Mouse (Mus musculus) right cerebral cortex, adult 2 months (tissue): ENCODE results near the gene Per1.

Source experiments
- DNase-seq, 2 experiments: peaks; one replicate each; pipeline ENCODE4 v3.0.0; 2021 to 2022; ENCODE audit warnings: low spot score in 2 of 2

The Per1 gene

GRCm38 (mm10) chr11:69064259-69065133, 30.5 kb upstream of the Per1 start:
- DNase-seq: no peak

- DNase-seq: no peak
These were observed 29.6 kb upstream of the Per1 start for GRCm38 (mm10) chr11:69065394-69065925.

GRCm38 (mm10) chr11:69066163-69066861, 28.7 kb upstream of the Per1 start:
- DNase-seq: peak; percentile 60 to 61

DNA sequence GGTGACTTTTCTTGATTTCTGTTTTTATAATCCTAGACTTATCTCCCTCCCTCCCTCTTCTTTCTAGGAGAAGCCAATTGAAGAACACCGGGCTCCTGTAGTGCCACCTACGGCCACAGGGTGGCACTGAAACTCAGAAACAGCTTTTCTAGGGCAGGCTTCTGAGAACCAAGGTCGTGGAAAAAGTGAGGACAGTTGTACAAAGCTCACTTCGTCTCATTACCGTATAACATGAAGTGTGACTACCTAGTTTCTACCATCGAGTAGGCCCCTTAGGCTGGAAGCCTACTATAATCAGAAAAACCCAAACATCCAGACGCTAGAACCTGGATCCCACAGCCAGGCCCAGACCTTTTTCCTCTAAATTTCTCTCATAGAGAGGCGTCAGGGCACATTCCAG, 28.1 kb upstream of the Per1 start:
- peak; percentile 94 to 96 for DNase-seq

DNA sequence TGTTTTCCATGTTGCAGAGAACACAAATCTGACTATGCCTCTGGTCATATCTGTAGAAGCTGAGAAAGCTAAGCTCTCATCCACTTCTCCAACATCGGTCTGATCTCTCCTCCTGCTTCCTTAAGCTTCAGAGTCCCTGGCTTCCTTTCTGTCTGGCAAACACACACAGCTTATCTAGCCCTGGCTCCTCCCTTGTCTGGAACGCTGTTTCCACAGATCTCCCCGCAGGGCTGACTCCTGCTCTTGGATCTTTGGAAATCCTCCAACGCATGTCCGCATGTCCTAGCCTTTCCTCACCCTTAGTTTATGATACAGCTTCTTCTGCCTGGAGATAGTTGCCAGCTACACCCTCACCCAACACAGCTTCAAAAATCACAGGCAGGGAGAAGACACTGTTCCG, 27.4 kb upstream of the Per1 start:
- no peak for DNase-seq

DNA sequence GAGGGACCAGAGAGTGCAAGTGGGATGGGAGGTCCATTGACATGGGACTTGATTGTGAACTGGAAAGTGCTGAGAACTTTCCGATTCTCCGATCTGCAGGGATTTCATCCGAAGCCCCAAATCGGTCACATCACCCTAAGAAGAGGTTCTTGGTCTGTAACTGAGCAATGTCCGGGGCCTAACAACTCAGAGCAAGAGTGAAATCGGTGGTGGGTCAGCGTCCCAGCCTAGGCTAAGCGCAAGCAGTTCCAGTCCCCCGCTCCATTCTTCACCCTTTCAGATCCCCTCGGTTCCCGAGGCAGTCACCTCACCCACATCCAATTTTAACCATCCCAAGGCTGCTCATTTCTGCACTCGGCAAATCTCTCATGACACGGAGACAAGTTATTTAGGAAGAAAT, 24.9 kb upstream of the Per1 start:
- no peak for DNase-seq

DNA sequence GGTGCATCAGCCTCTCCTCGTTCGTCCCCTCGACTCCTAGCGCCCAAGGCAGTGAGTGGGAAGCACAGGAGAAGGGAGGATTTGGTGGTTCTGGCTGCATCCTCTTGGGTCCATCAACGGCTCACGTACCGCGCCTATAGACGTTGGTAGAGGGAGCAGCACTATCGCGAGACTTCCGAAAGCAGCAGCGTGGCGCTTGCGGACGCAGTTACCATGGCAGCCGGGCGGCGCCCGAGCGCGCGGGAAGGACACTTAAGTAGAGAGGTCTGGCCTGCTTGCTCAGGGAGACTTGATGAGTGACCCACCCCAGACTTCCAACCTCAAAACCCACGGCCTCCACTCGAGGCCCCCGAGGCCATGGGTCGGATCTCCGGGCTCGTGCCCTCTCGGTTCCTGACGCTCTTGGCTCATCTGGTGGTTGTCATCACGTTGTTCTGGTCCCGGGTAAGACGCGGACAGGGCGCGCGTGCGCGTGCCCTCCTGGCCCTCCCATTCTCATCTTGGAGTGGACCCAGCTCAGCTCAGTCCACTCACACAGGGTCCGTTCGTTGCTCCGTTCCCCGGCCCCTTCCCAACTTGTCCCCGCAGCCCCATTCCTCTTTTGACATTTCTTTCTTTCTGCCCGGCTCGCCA, 24.3 kb upstream of the Per1 start, which contains the start of gene Tmem107:
TSS of gene Tmem107 (plus strand) at position 217 of the 633 bp plus-strand sequence.
- peak; percentile 94 to 97 for DNase-seq

DNA sequence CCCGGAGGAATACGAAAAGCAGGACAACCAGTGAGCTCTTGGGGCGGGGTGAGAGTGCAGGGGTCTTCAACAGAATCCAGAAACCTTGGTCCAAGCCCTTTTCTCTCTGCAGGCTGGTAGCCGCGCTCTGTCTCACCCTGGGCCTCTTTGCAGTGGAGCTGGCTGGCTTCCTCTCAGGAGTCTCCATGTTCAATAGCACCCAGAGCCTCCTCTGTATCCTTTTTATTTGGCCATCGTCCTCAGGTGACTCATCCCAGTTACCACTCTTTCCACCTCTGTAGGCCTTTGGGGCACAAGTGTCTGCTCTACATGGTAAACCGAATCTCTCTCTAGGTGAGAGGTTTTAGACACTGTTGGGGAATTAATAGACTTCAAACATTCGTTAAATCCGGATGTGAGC, 23.8 kb upstream of the Per1 start:
- no peak for DNase-seq

GRCm38 (mm10) chr11:69072234-69072633, 22.8 kb upstream of the Per1 start:
- no peak for DNase-seq

GRCm38 (mm10) chr11:69072666-69073064, 22.4 kb upstream of the Per1 start:
- no peak for DNase-seq

- peak; percentile 88 to 91 for DNase-seq
These were observed 21.7 kb upstream of the Per1 start for GRCm38 (mm10) chr11:69073065-69073888.

DNA sequence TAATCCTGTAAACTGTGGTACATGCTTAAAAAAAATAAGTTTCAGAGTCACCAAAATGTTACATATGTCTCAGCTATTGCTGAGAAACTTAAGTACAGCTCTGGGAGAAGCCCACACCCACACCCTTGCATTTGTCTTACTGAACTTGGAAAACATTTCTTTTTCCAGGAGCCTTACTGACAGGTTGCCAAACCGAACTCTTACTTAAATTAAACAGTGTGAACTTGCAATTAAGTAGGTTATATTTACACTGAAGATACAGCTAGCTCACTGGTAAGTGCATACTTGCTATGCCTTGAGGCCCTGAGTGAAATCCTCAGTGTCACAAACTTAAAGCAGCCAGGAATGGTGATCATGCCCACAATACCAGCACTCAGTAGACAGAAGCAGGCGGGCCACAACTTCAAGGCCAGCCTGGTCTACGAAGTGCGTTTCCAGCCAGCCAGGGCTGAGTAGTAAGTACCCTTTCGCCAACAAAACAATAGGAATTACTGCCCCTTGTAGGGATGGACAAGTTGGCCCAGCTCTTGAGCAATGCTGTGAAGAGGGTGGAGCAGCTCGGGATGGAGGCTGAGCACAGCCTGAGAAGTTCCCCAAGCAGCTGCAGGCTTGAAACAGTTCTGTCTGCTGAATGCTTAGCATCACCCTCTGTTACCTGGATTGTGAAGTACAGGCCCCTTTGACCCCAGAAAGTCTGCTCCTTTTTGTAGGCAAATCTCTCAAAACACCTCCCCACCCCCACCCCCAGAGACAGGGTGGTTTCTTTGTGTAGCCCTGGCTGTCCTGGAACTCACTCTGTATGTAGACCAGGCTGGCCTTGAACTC, 20.9 kb upstream of the Per1 start:
- no peak for DNase-seq

DNA sequence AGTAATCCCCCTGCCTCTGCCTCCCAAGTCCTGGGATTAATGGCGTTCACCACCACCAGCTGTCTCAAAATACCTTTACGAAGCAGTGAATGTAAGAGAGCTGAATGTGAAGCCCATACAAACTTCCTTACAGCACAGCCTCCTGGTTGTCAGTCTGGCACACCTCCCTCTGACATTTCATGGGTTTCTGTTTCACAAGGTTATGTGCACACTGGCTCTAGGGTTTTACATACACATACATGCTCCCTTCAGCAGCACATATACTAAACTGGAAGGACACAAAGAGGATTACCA, 20.3 kb upstream of the Per1 start:
- no peak for DNase-seq

GRCm38 (mm10) chr11:69075764-69076479, 19.1 kb upstream of the Per1 start:
- no peak for DNase-seq

DNA sequence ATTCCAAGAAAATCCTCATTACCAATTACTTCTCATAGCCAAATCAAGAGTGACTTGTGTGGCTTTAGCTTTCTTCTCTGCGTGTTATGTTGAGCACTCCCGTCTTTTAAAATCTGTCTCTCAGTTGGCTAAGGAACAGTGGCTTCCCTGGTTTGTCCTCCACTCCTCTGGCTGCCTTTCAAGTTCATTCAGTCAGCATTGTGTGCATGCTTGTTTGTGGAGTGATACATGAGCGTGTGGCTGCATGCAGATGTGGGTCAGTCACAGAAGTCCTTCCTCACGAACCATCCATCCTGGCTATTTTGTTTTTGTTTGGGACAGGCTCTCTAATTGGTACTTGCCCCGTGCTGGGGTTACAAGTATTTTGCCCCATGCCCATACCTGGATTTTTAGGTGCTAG, 18.4 kb upstream of the Per1 start:
- no peak for DNase-seq

DNA sequence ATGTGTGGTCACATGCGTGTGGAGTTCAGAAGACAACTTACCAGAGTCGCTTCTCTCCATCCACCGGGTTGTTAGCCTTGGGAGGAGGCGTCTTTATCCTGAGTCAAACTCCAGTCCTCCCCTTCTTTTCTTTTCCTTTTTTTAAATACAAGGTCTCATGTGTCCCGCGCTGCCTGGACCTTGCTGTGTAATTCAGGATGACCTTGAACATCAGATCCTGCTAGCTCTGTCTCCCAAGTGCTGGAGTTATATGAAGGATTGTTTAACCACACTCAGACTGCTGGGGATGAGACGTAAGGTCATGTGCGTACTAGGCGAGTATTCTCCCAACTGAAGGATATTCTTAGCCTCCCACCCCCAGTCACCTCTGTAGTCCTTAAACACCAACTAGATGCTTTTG, 17.7 kb upstream of the Per1 start:
- no peak for DNase-seq

- DNase-seq: no peak
These were observed 17.0 kb upstream of the Per1 start for GRCm38 (mm10) chr11:69078041-69078440.

GRCm38 (mm10) chr11:69078805-69079438, 16.1 kb upstream of the Per1 start:
- DNase-seq: no peak

GRCm38 (mm10) chr11:69080102-69080854, 14.7 kb upstream of the Per1 start:
- no peak for DNase-seq
